Mouse (Mus musculus): ENCODE results near the gene A330070K13Rik. TPM values are rescaled to one million over a fixed set of nuclear protein-coding genes. Genes with fewer than 3 reads are reported as not detected.

The A330070K13Rik gene
- polyA plus RNA-seq (2015; fragmentation: Nextera tagmentation; extraction: Ambion mirVana): not detected in 2 replicates

DNA sequence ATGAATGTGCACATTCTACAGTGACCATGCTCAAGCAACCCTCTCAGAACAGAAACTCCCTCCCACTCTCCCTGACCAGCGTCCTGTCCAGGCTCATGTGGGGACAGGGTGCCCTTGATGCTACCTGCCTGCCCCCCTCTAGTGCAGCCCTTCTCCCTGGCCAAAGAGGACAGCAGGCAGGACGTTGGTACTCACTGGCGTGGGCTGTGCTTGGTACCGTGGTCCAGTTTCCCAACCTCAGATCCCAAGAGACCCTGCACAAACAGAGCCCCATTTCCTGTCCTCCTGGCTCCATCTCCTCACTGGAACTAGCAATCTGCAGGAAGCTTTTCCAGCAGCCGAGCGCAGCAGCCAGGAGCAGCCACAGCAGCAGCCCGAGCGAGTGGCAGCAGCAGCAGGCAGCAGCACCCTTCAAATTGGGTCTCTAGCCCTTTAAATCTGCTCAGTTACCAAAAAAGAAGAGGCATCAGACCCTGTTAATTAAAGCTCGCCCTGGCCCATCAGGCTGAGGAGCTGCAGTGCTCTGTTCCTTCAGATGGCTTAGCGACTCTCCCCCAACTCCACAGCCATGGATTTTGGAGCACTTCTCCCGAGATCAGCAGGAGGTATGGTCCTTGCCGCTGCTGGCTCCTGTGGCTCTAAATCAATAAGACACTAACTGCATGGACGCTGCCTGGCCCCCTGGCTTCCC is at the start of gene A330070K13Rik:
Gene A330070K13Rik, minus strand, starts transcription at position 410 of the 691 bp plus-strand sequence.
- no peak within 1 kb of the TSS for H3K4me3 ChIP-seq
- H3K4me2 ChIP-seq: peak within 1 kb of the TSS; percentile 45
- 0 out of 2 replicates have a peak, but pooled peaks cover 13% of the 10 kb centered on the region for H3K27me3 ChIP-seq
- H3K9ac ChIP-seq: no peak within 1 kb of the TSS
- no peak within 1 kb of the TSS for H3K27ac ChIP-seq
- H3K9me3 ChIP-seq (replicated peaks): no peaks in the 10 kb centered on the region
- WGBS: 6% methylated on average over 13 of the region's 13 CpGs
- peaks cover 7% of the 10 kb centered on the region; the same call in 1 of the 2 replicates for H3K4me1 ChIP-seq (replicated peaks)
- no peaks in the 10 kb centered on the region for H3K36me3 ChIP-seq
- ATAC-seq (replicated peaks; ENCODE audit: insufficient number of reproducible peaks, insufficient read depth, low FRiP score, low read depth): no peak

DNA sequence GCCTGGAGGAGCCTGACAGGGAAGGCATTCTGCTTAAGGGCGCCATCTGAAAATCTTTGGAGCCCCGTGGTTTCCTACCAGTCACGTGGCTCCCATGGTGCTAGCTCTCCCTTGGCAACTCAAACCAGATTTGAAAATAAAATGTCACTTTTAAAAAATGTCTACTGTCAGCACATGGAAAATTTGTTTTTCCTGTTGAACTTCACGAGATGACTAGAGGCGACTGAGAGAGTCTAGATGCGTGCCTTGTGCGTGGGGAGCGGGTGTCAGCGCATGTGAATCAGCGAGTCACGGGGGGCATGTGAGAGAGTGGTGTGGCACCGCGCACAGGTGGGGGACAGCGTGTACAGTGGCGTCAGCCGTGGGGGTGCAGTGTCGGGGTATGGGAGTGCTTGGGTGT is 27.1 kb upstream of the A330070K13Rik start:
- no peaks in the 10 kb centered on the region for H3K27me3 ChIP-seq
- H3K36me3 ChIP-seq: no peaks in the 10 kb centered on the region
- WGBS: 85% methylated on average over 17 of the region's 17 CpGs

GRCm38 (mm10) chr5:130409706-130410105 is 25.3 kb upstream of the A330070K13Rik start:
- 82% methylated on average over 6 of the region's 6 CpGs for WGBS
- Histone ChIP-seq H3K27ac (no peak overlapping the region), H3K4me2 (no peak overlapping the region), H3K36me3 (no peaks in the 10 kb centered on the region), H3K4me1 (replicated peaks) (no peaks in the 10 kb centered on the region), H3K4me3 (no peak overlapping the region), H3K9me3 (replicated peaks) (peaks cover 12% of the 10 kb centered on the region; the same call in 1 of the 2 replicates), H3K9ac (no peak overlapping the region), H3K27me3 (no peaks in the 10 kb centered on the region)
- ATAC-seq (replicated peaks; ENCODE audit: insufficient number of reproducible peaks, insufficient read depth, low FRiP score, low read depth): no peak

More for the DNA sequence above, 27.1 kb upstream of the A330070K13Rik start:
- no peak overlapping the region for H3K27ac ChIP-seq
- peaks cover 12% of the 10 kb centered on the region; the same call in 1 of the 2 replicates for H3K9me3 ChIP-seq (replicated peaks)
- H3K9ac ChIP-seq: no peak overlapping the region
- H3K4me3 ChIP-seq: no peak overlapping the region
- H3K4me1 ChIP-seq (replicated peaks): no peaks in the 10 kb centered on the region
- no peak for ATAC-seq (replicated peaks; ENCODE audit: insufficient number of reproducible peaks, insufficient read depth, low FRiP score, low read depth)
- H3K4me2 ChIP-seq: no peak overlapping the region

DNA sequence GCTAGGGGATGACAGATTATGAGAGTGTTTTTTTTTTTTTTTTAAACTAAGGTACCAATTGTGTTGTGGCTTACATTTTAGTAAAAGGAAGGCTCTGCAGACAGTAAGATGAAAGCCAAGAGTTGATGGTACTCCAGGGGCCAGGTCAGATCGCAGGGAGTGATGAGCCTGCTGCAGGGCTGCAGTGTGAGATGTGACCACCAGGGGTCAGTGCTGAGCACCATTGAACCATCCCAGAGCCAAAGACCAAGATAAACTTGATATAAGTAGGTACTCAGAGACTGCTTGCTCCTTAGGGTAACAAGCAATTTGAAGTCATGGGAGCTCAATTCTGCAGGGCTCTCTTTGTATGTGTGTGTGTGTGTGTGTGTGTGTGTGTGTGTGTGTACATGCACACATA is 20.8 kb upstream of the A330070K13Rik start:
- Histone ChIP-seq H3K9me3 (replicated peaks) (no peaks in the 10 kb centered on the region; the same call in 1 of the 2 replicates), H3K36me3 (no peaks in the 10 kb centered on the region), H3K27me3 (no peaks in the 10 kb centered on the region), H3K9ac (no peak overlapping the region), H3K27ac (no peak overlapping the region), H3K4me3 (no peak overlapping the region), H3K4me2 (no peak overlapping the region), H3K4me1 (replicated peaks) (no peaks in the 10 kb centered on the region)
- ATAC-seq (replicated peaks; ENCODE audit: insufficient number of reproducible peaks, insufficient read depth, low FRiP score, low read depth): no peak
- WGBS: 31% methylated on average over 1 of the region's 1 CpGs

- Histone ChIP-seq H3K9ac (no peak overlapping the region), H3K9me3 (replicated peaks) (no peaks in the 10 kb centered on the region; the same call in 1 of the 2 replicates), H3K27ac (no peak overlapping the region), H3K4me1 (replicated peaks) (no peaks in the 10 kb centered on the region), H3K36me3 (no peaks in the 10 kb centered on the region), H3K27me3 (no peaks in the 10 kb centered on the region), H3K4me2 (no peak overlapping the region), H3K4me3 (no peak overlapping the region)
- WGBS: 80% methylated on average over 8 of the region's 8 CpGs
- no peak for ATAC-seq (replicated peaks; ENCODE audit: insufficient number of reproducible peaks, insufficient read depth, low FRiP score, low read depth)
These were observed 15.9 kb upstream of the A330070K13Rik start for GRCm38 (mm10) chr5:130400136-130400917.

GRCm38 (mm10) chr5:130395142-130395541 is 10.7 kb upstream of the A330070K13Rik start:
- WGBS: 66% methylated on average over 6 of the region's 6 CpGs
- Histone ChIP-seq H3K9me3 (replicated peaks) (no peaks in the 10 kb centered on the region), H3K4me1 (replicated peaks) (no peaks in the 10 kb centered on the region), H3K36me3 (no peaks in the 10 kb centered on the region), H3K27ac (no peak overlapping the region), H3K4me2 (no peak overlapping the region), H3K27me3 (no peaks in the 10 kb centered on the region), H3K4me3 (no peak overlapping the region), H3K9ac (no peak overlapping the region)
- no peak for ATAC-seq (replicated peaks; ENCODE audit: insufficient number of reproducible peaks, insufficient read depth, low FRiP score, low read depth)

DNA sequence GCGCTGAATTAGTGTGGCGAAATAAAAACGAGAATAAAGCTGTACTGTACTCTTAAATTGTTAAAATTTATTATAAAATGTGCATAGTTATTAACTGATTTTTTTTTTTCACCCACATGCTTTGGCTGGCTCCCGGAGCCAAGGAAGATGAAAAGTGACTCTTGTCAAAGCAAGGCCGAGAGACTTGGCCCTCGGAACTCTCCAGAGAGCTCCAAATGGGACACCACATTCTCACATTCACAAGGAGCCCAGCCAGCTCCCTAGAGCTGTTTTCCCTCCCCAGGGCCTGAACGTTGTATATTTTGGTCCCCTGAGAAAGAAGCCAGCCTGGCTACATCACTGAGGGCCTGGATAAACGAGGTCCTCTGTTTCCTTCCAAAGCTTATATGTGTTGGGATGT is 10.0 kb upstream of the A330070K13Rik start:
- Histone ChIP-seq H3K9ac (no peak overlapping the region), H3K4me2 (no peak overlapping the region), H3K4me3 (no peak overlapping the region), H3K4me1 (replicated peaks) (no peaks in the 10 kb centered on the region), H3K9me3 (replicated peaks) (no peaks in the 10 kb centered on the region), H3K36me3 (no peaks in the 10 kb centered on the region), H3K27ac (no peak overlapping the region), H3K27me3 (no peaks in the 10 kb centered on the region)
- WGBS: 59% methylated on average over 8 of the region's 8 CpGs
- ATAC-seq (replicated peaks; ENCODE audit: insufficient number of reproducible peaks, insufficient read depth, low FRiP score, low read depth): no peak

GRCm38 (mm10) chr5:130393618-130394355 is 9.4 kb upstream of the A330070K13Rik start:
- no peaks in the 10 kb centered on the region for H3K4me1 ChIP-seq (replicated peaks)
- H3K9ac ChIP-seq: no peak overlapping the region
- no peak overlapping the region for H3K27ac ChIP-seq
- ATAC-seq (replicated peaks; ENCODE audit: insufficient number of reproducible peaks, insufficient read depth, low FRiP score, low read depth): no peak
- H3K36me3 ChIP-seq: no peaks in the 10 kb centered on the region
- H3K4me3 ChIP-seq: no peak overlapping the region
- H3K27me3 ChIP-seq: no peaks in the 10 kb centered on the region
- H3K4me2 ChIP-seq: no peak overlapping the region
- WGBS: 39% methylated on average over 8 of the region's 8 CpGs
- H3K9me3 ChIP-seq (replicated peaks): no peaks in the 10 kb centered on the region

GRCm38 (mm10) chr5:130386418-130386817 is 2.0 kb upstream of the A330070K13Rik start:
- Histone ChIP-seq H3K4me3 (no peak overlapping the region), H3K4me2 (no peak overlapping the region), H3K4me1 (replicated peaks) (peaks cover 7% of the 10 kb centered on the region; the same call in 1 of the 2 replicates), H3K9ac (no peak overlapping the region), H3K27ac (no peak overlapping the region), H3K36me3 (no peaks in the 10 kb centered on the region), H3K9me3 (replicated peaks) (no peaks in the 10 kb centered on the region), H3K27me3 (0 out of 2 replicates have a peak, but pooled peaks cover 10% of the 10 kb centered on the region)
- WGBS: 70% methylated on average over 7 of the region's 7 CpGs
- ATAC-seq (replicated peaks; ENCODE audit: insufficient number of reproducible peaks, insufficient read depth, low FRiP score, low read depth): no peak

DNA sequence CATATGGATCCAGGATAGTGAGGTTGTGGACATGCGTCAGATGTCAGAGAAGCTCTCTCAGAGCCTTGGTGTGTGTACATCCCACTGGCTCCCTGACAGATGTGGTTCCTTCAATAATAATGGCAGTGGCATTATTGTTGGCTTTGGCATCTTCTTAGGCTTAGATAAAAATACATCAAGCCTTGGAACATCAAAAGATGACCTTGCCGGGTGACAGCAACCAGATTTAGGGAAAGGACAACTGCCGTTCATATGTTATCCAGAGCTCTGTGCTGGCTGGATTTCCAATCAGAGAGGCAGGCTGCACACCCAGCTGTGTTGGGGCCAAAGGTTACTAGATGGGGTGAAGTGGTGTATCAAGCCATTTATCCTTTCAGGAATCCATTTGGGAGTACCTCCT is 9.0 kb downstream of the A330070K13Rik start:
- H3K9ac ChIP-seq: no peak overlapping the region
- H3K4me2 ChIP-seq: no peak overlapping the region
- 88% methylated on average over 3 of the region's 3 CpGs for WGBS
- H3K4me1 ChIP-seq (replicated peaks): no peaks in the 10 kb centered on the region
- no peaks in the 10 kb centered on the region for H3K36me3 ChIP-seq
- H3K27me3 ChIP-seq: no peaks in the 10 kb centered on the region
- H3K4me3 ChIP-seq: no peak overlapping the region
- no peaks in the 10 kb centered on the region for H3K9me3 ChIP-seq (replicated peaks)
- H3K27ac ChIP-seq: no peak overlapping the region
- no peak for ATAC-seq (replicated peaks; ENCODE audit: insufficient number of reproducible peaks, insufficient read depth, low FRiP score, low read depth)

DNA sequence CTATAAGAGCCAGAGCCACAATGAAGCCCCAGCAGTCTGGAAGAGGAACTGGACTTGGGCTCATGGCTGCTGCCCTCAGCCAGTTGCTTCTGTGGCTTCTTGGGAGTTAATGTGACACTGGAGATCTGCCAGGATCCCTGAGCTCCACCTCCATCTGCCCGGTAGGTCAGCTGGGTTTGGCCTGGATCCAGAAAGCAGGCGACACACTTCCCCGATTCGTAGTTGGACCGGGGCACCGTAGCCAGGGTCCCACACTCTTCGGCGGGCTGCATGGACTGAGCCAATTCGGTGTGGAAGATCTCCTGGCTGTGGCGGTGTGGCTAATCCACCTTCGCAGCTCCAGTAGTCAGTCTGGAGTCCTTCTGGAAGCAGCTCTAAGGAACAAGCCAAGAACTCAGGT is 15.2 kb downstream of the A330070K13Rik start, which contains the start of gene Caln1:
Gene Caln1, plus strand, starts transcription at position 219 of the 400 bp plus-strand sequence.
- Histone ChIP-seq H3K36me3 (no peaks in the 10 kb centered on the region), H3K4me1 (replicated peaks) (no peaks in the 10 kb centered on the region), H3K9me3 (replicated peaks) (no peaks in the 10 kb centered on the region), H3K4me2 (no peak within 1 kb of the TSS), H3K4me3 (no peak within 1 kb of the TSS), H3K27me3 (no peaks in the 10 kb centered on the region), H3K27ac (no peak within 1 kb of the TSS), H3K9ac (no peak within 1 kb of the TSS)
- 71% methylated on average over 11 of the region's 11 CpGs for WGBS
- no peak for ATAC-seq (replicated peaks; ENCODE audit: insufficient number of reproducible peaks, insufficient read depth, low FRiP score, low read depth)

Data from heart, embryonic 15.5 days (tissue).